Mouse (Mus musculus): Measurements from ENCODE around the gene Prap1. TPM values are rescaled to one million over a fixed set of nuclear protein-coding genes. Genes with fewer than 3 reads are reported as not detected.

The Prap1 gene
- polyA plus RNA-seq, 1 experiment from 2014 or later: 0.38 TPM

DNA sequence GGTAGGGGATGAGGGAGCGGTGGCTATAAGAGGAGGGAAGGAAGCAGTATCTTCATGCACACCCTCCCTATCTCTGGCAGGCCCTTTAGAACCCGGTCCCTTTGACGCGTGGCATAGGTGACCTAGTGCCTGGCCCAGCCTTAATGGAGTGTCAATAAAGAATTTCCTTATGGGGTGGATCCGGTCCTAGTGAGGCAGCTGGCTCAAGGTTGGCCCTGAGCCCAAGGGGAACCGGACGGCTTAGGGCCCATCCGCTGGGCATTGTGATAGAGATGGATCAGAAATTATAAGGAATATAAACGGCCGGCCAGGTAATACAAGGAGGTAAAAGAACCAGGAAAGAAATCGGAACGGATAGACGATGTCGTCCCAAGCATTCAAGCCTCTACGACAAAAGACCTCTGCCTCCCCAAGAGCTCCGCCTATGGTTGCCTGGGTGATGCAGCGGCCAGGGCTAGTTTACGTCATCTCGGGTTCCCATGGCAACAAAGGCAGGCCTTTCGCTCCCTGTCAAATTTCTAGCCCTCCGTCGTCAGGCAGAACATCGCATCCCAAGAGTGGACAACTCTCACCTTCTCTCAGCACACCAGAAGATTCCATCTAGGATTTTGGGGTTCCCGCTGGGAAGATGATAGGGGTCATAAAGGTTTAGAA, 12.6 kb upstream of the Prap1 start:
- Histone ChIP-seq H3K27me3 (ENCODE audit: control insufficient read depth, insufficient read depth, low read length) (peaks cover 37% of the 10 kb centered on the region), H3K4me2 (replicated peaks; ENCODE audit: low read depth, low read length) (peak overlapping the region; percentile 19; the same call in 1 of the 2 replicates), H3K4me3 (ENCODE audit: low read length) (0 out of 2 replicates have a peak overlapping the region, but pooled peaks have one; percentile 0), H3K4me1 (ENCODE audit: control insufficient read depth, insufficient read depth, low read length) (peaks cover 3% of the 10 kb centered on the region; the same call in 1 of the 2 replicates), H3K36me3 (ENCODE audit: control insufficient read depth, insufficient read depth, low read length) (no peaks in the 10 kb centered on the region), H3K9ac (ENCODE audit: low read depth, low read length) (no peak overlapping the region), H3K27ac (ENCODE audit: low read depth, low read length) (no peak overlapping the region), H3K9me3 (ENCODE audit: control insufficient read depth, low read length) (no peaks in the 10 kb centered on the region)
- ATAC-seq (ENCODE audit: low FRiP score, low TSS enrichment): 0 out of 2 replicates have a peak, but pooled peaks have one; percentile 50
- 5% methylated on average over 24 of the region's 24 CpGs for WGBS

DNA sequence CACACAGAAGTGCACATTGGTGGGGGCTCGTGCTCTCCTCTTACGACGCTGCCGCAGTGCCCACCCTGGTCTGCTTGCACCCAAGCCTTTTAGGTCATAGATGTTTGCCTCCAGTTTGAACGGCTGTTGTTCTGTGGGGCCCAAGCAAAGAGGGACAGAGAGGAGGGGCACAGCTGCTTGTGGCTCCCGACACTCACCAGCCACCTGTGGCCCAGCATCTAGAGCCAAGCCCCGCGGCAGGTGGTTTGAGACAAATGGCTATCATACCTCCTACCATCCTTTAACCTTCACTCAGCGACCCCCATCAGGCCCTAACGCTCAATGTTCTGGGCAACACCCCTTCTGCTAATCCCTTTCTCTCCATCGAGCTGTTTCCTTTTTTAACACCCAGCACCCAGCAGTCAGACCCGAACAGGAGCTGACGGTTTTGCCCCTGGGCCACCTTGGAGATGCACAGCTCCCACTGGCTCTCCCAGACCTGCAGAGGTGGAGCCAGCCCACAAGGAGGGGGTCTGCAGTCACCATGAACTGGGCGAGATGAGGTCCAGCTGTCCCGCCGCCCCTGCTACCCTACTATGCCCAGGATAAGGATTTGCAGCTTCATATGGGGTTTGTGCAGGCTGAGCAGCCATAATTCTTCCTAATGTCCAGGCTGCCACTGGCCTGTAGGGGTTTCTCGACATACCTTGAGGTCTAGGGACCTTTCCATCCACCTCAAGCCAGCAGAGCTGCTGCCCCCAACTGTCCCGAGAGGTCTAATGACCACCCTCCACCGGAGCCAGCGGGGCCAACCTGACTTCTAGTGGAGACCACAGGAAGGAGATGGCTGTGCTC, 11.6 kb upstream of the Prap1 start:
- Histone ChIP-seq H3K9me3 (ENCODE audit: control insufficient read depth, low read length) (no peaks in the 10 kb centered on the region), H3K4me1 (ENCODE audit: control insufficient read depth, insufficient read depth, low read length) (peaks cover 3% of the 10 kb centered on the region; the same call in 1 of the 2 replicates), H3K36me3 (ENCODE audit: control insufficient read depth, insufficient read depth, low read length) (no peaks in the 10 kb centered on the region), H3K9ac (ENCODE audit: low read depth, low read length) (no peak overlapping the region), H3K4me3 (ENCODE audit: low read length) (no peak overlapping the region), H3K4me2 (replicated peaks; ENCODE audit: low read depth, low read length) (no peak overlapping the region; the same call in 1 of the 2 replicates), H3K27me3 (ENCODE audit: control insufficient read depth, insufficient read depth, low read length) (peaks cover 37% of the 10 kb centered on the region), H3K27ac (ENCODE audit: low read depth, low read length) (no peak overlapping the region)
- peak; percentile 29; the same call in 1 of the 2 replicates for ATAC-seq (ENCODE audit: low FRiP score, low TSS enrichment)
- WGBS: 13% methylated on average over 20 of the region's 20 CpGs

DNA sequence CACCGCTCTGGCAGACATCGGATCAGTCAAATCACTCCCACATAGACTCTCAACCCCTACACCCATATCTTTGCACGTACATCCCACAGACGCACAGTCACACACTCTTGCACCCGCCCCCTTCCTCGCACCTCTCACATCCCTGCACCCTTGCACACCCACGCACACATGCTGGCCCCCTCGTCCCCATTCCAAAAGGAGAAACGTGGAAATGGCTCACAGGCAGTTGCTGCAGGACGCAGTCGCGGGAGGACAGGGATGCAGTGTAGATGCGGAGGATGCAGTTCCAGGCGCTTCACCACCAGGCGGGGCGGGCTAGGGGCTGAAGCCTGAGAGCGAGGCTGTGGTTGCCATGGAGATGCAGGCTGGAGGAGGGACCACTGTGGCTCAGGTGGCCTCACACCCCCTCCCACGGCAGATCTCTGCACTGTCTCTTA, 10.9 kb upstream of the Prap1 start, which contains the start of gene Caly:
Gene Caly (minus strand): TSS at position 307 of the 437 bp plus-strand sequence.
- H3K4me3 ChIP-seq (ENCODE audit: low read length): no peak within 1 kb of the TSS
- H3K36me3 ChIP-seq (ENCODE audit: control insufficient read depth, insufficient read depth, low read length): no peaks in the 10 kb centered on the region
- H3K27ac ChIP-seq (ENCODE audit: low read depth, low read length): no peak within 1 kb of the TSS
- WGBS: 5% methylated on average over 18 of the region's 18 CpGs
- no peak within 1 kb of the TSS; the same call in 1 of the 2 replicates for H3K4me2 ChIP-seq (replicated peaks; ENCODE audit: low read depth, low read length)
- peaks cover 3% of the 10 kb centered on the region; the same call in 1 of the 2 replicates for H3K4me1 ChIP-seq (ENCODE audit: control insufficient read depth, insufficient read depth, low read length)
- no peak within 1 kb of the TSS for H3K9ac ChIP-seq (ENCODE audit: low read depth, low read length)
- H3K27me3 ChIP-seq (ENCODE audit: control insufficient read depth, insufficient read depth, low read length): peaks cover 37% of the 10 kb centered on the region
- peak; percentile 72 for ATAC-seq (ENCODE audit: low FRiP score, low TSS enrichment)
- H3K9me3 ChIP-seq (ENCODE audit: control insufficient read depth, low read length): no peaks in the 10 kb centered on the region

DNA sequence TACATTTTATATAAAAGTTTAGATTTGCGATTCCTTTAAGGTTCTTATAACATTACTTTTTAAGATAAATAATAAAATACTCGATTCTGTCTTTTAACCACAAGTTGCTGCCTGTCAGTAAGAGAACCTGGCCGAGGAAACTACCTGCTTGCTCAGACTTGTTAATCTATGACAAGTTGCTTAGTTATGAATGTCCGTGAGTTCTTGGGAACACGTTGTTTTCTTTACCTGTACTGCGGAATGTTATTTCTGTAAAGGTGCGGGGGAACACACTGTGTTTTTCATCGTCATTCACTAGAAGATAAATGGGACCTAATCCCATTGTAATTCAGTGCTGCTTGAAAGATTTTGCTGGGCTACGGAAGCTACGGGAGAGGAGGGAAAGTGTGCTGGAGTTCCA, 2.6 kb upstream of the Prap1 start:
- Histone ChIP-seq H3K9ac (ENCODE audit: low read depth, low read length) (no peak overlapping the region), H3K9me3 (ENCODE audit: control insufficient read depth, low read length) (no peaks in the 10 kb centered on the region), H3K36me3 (ENCODE audit: control insufficient read depth, insufficient read depth, low read length) (no peaks in the 10 kb centered on the region), H3K27ac (ENCODE audit: low read depth, low read length) (no peak overlapping the region), H3K27me3 (ENCODE audit: control insufficient read depth, insufficient read depth, low read length) (no peaks in the 10 kb centered on the region), H3K4me1 (ENCODE audit: control insufficient read depth, insufficient read depth, low read length) (no peaks in the 10 kb centered on the region), H3K4me3 (ENCODE audit: low read length) (no peak overlapping the region), H3K4me2 (replicated peaks; ENCODE audit: low read depth, low read length) (no peak overlapping the region)
- WGBS: 75% methylated on average over 10 of the region's 10 CpGs
- no peak for ATAC-seq (ENCODE audit: low FRiP score, low TSS enrichment)

DNA sequence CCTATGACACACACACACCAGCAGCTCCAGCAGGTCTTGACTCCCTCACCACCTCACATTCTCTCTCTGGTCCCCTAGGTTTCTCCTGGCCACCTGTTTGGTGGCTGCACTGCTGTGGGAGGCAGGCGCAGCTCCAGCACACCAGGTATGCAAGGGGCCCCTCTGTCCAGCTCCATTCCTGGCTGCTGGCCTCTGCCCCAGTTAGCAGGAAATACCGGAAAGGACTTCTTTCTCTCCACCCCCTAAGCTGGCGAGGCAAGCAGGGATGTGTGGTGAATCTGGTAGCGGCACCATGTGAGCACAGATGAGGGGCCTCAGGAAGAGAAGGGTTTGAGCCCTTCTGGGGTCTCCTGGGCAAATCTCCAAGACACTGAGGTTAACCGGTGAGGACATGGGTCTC, 1.8 kb downstream of the Prap1 start:
- WGBS: 52% methylated on average over 5 of the region's 5 CpGs
- Histone ChIP-seq H3K4me1 (ENCODE audit: control insufficient read depth, insufficient read depth, low read length) (no peaks in the 10 kb centered on the region), H3K36me3 (ENCODE audit: control insufficient read depth, insufficient read depth, low read length) (no peaks in the 10 kb centered on the region; the same call in 1 of the 2 replicates), H3K27ac (ENCODE audit: low read depth, low read length) (no peak overlapping the region), H3K4me2 (replicated peaks; ENCODE audit: low read depth, low read length) (no peak overlapping the region), H3K27me3 (ENCODE audit: control insufficient read depth, insufficient read depth, low read length) (no peaks in the 10 kb centered on the region), H3K4me3 (ENCODE audit: low read length) (no peak overlapping the region), H3K9ac (ENCODE audit: low read depth, low read length) (no peak overlapping the region), H3K9me3 (ENCODE audit: control insufficient read depth, low read length) (no peaks in the 10 kb centered on the region)
- peak; percentile 33; the same call in 1 of the 2 replicates for ATAC-seq (ENCODE audit: low FRiP score, low TSS enrichment)

DNA sequence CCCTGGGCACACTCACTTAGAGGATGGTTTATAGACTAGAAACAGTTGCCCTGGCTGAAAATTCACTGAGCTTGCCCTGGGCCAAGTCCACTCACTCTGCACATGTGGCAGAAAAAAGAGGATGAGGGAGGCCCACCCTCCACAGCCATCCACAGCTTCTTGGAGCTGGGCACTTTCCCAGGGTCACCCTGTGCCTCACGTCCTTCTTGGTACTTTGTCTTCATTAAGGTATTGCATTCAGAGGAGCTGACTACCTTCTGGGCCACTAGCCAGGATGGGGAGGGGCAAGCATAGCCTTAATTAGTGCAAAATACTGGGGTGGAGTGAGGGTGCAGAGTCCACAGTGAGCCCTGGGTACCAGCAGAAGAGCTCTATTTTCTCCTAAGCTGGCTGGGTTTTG, 2.4 kb downstream of the Prap1 start:
- WGBS: 53% methylated on average over 1 of the region's 1 CpGs
- no peaks in the 10 kb centered on the region for H3K9me3 ChIP-seq (ENCODE audit: control insufficient read depth, low read length)
- no peaks in the 10 kb centered on the region; the same call in 1 of the 2 replicates for H3K36me3 ChIP-seq (ENCODE audit: control insufficient read depth, insufficient read depth, low read length)
- H3K27ac ChIP-seq (ENCODE audit: low read depth, low read length): no peak overlapping the region
- H3K4me3 ChIP-seq (ENCODE audit: low read length): no peak overlapping the region
- no peak for ATAC-seq (ENCODE audit: low FRiP score, low TSS enrichment)
- no peak overlapping the region for H3K4me2 ChIP-seq (replicated peaks; ENCODE audit: low read depth, low read length)
- H3K27me3 ChIP-seq (ENCODE audit: control insufficient read depth, insufficient read depth, low read length): no peaks in the 10 kb centered on the region
- H3K9ac ChIP-seq (ENCODE audit: low read depth, low read length): no peak overlapping the region
- H3K4me1 ChIP-seq (ENCODE audit: control insufficient read depth, insufficient read depth, low read length): no peaks in the 10 kb centered on the region

DNA sequence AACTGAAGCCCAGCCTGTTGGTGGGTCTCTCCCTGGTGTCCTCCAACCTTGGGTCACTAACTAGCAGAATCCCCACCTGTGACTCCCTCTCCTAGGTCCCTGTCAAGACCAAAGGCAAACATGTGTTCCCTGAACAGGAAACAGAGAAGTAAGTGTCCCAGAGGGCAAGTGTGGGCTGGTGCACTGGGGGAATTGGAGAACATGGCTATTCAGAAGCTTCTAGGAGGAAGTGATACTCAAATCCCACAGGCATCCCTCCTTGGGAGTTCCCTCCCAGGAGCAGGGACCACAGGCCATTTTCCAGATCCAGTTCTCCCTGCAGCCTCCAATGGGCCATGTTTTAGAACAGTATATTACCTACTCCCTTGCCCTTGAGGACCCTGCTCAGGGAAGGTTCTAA, 2.9 kb downstream of the Prap1 start:
- Histone ChIP-seq H3K4me1 (ENCODE audit: control insufficient read depth, insufficient read depth, low read length) (no peaks in the 10 kb centered on the region), H3K27ac (ENCODE audit: low read depth, low read length) (no peak overlapping the region), H3K9me3 (ENCODE audit: control insufficient read depth, low read length) (no peaks in the 10 kb centered on the region)

DNA sequence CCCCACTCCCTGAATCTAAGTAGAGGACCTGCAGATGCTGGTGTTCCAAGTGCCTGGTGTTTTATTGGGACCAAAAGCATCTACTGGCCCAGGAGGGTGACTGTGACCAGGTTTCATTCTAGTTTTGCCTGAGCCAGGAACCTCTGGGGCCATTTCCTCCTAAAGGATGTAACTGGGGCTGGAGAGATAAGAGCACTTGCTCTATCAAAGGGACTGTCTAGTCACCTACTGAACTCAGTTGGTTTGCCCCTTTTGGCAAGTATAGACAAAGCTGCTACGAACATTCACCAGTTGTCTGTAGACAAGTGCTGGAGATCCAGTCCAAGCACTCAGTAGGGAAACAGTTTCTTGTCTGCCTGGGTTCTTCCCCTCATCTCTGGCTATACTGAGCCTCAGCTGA, 5.3 kb downstream of the Prap1 start:
- Histone ChIP-seq H3K4me2 (replicated peaks; ENCODE audit: low read depth, low read length) (no peak overlapping the region), H3K9ac (ENCODE audit: low read depth, low read length) (no peak overlapping the region)

More for the DNA sequence above, 2.9 kb downstream of the Prap1 start:
- H3K27me3 ChIP-seq (ENCODE audit: control insufficient read depth, insufficient read depth, low read length): no peaks in the 10 kb centered on the region
- ATAC-seq (ENCODE audit: low FRiP score, low TSS enrichment): no peak
- no peak overlapping the region for H3K4me3 ChIP-seq (ENCODE audit: low read length)
- no peak overlapping the region for H3K9ac ChIP-seq (ENCODE audit: low read depth, low read length)
- no peaks in the 10 kb centered on the region; the same call in 1 of the 2 replicates for H3K36me3 ChIP-seq (ENCODE audit: control insufficient read depth, insufficient read depth, low read length)
- no peak overlapping the region for H3K4me2 ChIP-seq (replicated peaks; ENCODE audit: low read depth, low read length)

More for the DNA sequence above, 5.3 kb downstream of the Prap1 start:
- Histone ChIP-seq H3K27me3 (ENCODE audit: control insufficient read depth, insufficient read depth, low read length) (no peaks in the 10 kb centered on the region), H3K9me3 (ENCODE audit: control insufficient read depth, low read length) (no peaks in the 10 kb centered on the region), H3K4me3 (ENCODE audit: low read length) (no peak overlapping the region), H3K36me3 (ENCODE audit: control insufficient read depth, insufficient read depth, low read length) (no peaks in the 10 kb centered on the region; the same call in 1 of the 2 replicates), H3K27ac (ENCODE audit: low read depth, low read length) (no peak overlapping the region), H3K4me1 (ENCODE audit: control insufficient read depth, insufficient read depth, low read length) (peaks cover 7% of the 10 kb centered on the region; the same call in 1 of the 2 replicates)
- 90% methylated on average over 1 of the region's 1 CpGs for WGBS
- ATAC-seq (ENCODE audit: low FRiP score, low TSS enrichment): no peak
